ENCODE assay signal across 26 mouse cellular contexts in genomic region chr1:61316736-61317135, GRCm38 (mm10).
DNase-seq lines count a peak whose midpoint lies in the region; ATAC-seq and TF ChIP-seq lines count a peak whose summit lies in the region.
"Had no signal": no experiment of that assay in that cellular context is flagged by ENCODE, and none has a peak within 500 bp of the region (broad histone marks: within the 10 kb centered on the region; RNA-seq: fewer than 3 reads in every experiment).

No protein-coding gene starts in this region.

- no peak for TF ChIP-seq CTCF in heart, postnatal 0 days (IDR thresholded peaks at IDR 0.05; ENCODE audit: low read depth)

- 52% methylated on average over 2 of the region's 2 CpGs for WGBS in heart, postnatal 0 days
- WGBS in midbrain, embryonic 11.5 days = 77% methylated on average over 2 of the region's 2 CpGs
- WGBS in midbrain, embryonic 10.5 days = 84% methylated on average over 2 of the region's 2 CpGs

- intact Hi-C loops in heart, postnatal 14 days (cut with DNase I) = loop anchor here (5.0 kb wide), 1 partner anchor 56 kb away; no protein-coding TSS in a partner anchor
- intact Hi-C loops in heart, postnatal 25 days (cut with DNase I) = no loop called here

- 0 out of 2 replicates have a peak overlapping the region, but pooled peaks have one; percentile 1 for H3K27ac ChIP-seq in heart, postnatal 0 days (ENCODE audit: low read depth)
- no peak overlapping the region for H3K27ac ChIP-seq in midbrain, embryonic 11.5 days (ENCODE audit: low read depth, low read length)
- no peak overlapping the region for H3K27ac ChIP-seq in midbrain, embryonic 10.5 days (replicated peaks)
- H3K27ac ChIP-seq: embryonic facial prominence, embryonic 15.5 days; forebrain, embryonic 10.5 days; gastrocnemius, adult 2 months; heart, embryonic 13.5 days; hindbrain, embryonic 13.5 days; hindbrain, postnatal 0 days; intestine, embryonic 15.5 days had no signal

- H3K36me3 ChIP-seq in heart, postnatal 0 days (replicated peaks; ENCODE audit: control insufficient read depth, insufficient read depth, low read length) = no peaks in the 10 kb centered on the region
- H3K36me3 ChIP-seq in midbrain, embryonic 11.5 days (ENCODE audit: control insufficient read depth, insufficient read depth, low read length) = no peaks in the 10 kb centered on the region
- no peaks in the 10 kb centered on the region for H3K36me3 ChIP-seq in midbrain, embryonic 10.5 days
- H3K36me3 ChIP-seq: embryonic facial prominence, embryonic 15.5 days; forebrain, embryonic 10.5 days; heart, embryonic 13.5 days; hindbrain, embryonic 13.5 days; intestine, embryonic 15.5 days had no signal

- ATAC-seq in heart, postnatal 0 days (ENCODE audit: insufficient read depth, low read depth) = no peak
- ATAC-seq in midbrain, embryonic 11.5 days (ENCODE audit: low FRiP score) = no peak
- ATAC-seq: activated CD4-positive, CD25-positive, alpha-beta regulatory T cell, adult 4 months; forebrain, embryonic 14.5 days; hindbrain, postnatal 0 days; intestine, embryonic 15.5 days; Patski had no signal

- H3K9me3 ChIP-seq in heart, postnatal 0 days (replicated peaks; ENCODE audit: control insufficient read depth, low read length) = no peaks in the 10 kb centered on the region
- H3K9me3 ChIP-seq in midbrain, embryonic 11.5 days (ENCODE audit: control insufficient read depth, low read length) = no peaks in the 10 kb centered on the region
- no peaks in the 10 kb centered on the region for H3K9me3 ChIP-seq in midbrain, embryonic 10.5 days (replicated peaks)
- H3K9me3 ChIP-seq: embryonic facial prominence, embryonic 15.5 days; forebrain, embryonic 10.5 days; heart, embryonic 13.5 days; hindbrain, embryonic 13.5 days; intestine, embryonic 15.5 days had no signal

- no peak overlapping the region for H3K4me2 ChIP-seq in heart, postnatal 0 days (ENCODE audit: low read depth, low read length)
- no peak overlapping the region for H3K4me2 ChIP-seq in midbrain, embryonic 11.5 days
- H3K4me2 ChIP-seq: embryonic facial prominence, embryonic 15.5 days; heart, embryonic 13.5 days; hindbrain, embryonic 13.5 days; intestine, embryonic 15.5 days had no signal

- TF ChIP-seq EP300 in heart, postnatal 0 days (IDR thresholded peaks at IDR 0.05; ENCODE audit: low read depth) = no peak

- H3K27me3 ChIP-seq in heart, postnatal 0 days (ENCODE audit: control insufficient read depth, insufficient read depth, low read length) = no peaks in the 10 kb centered on the region
- H3K27me3 ChIP-seq in midbrain, embryonic 11.5 days (ENCODE audit: control insufficient read depth, insufficient read depth, low read length) = no peaks in the 10 kb centered on the region
- H3K27me3 ChIP-seq in midbrain, embryonic 10.5 days (ENCODE audit: low read depth, poor library complexity, severe bottlenecking) = peaks cover 6% of the 10 kb centered on the region; the same call in 1 of the 2 replicates
- H3K27me3 ChIP-seq: embryonic facial prominence, embryonic 15.5 days; heart, embryonic 13.5 days; intestine, embryonic 15.5 days had no signal

- no peaks in the 10 kb centered on the region for H3K4me1 ChIP-seq in heart, postnatal 0 days (ENCODE audit: control insufficient read depth, insufficient read depth)
- H3K4me1 ChIP-seq in midbrain, embryonic 11.5 days (ENCODE audit: control insufficient read depth, insufficient read depth, low read length) = no peaks in the 10 kb centered on the region
- peaks cover 10% of the 10 kb centered on the region for H3K4me1 ChIP-seq in midbrain, embryonic 10.5 days
- H3K4me1 ChIP-seq: heart, embryonic 13.5 days; intestine, embryonic 15.5 days had no signal

- H3K9ac ChIP-seq in heart, postnatal 0 days (replicated peaks; ENCODE audit: low read depth, low read length) = no peak overlapping the region
- no peak overlapping the region for H3K9ac ChIP-seq in midbrain, embryonic 11.5 days (ENCODE audit: low read length)
- H3K9ac ChIP-seq: embryonic facial prominence, embryonic 15.5 days; heart, embryonic 13.5 days; hindbrain, embryonic 13.5 days; intestine, embryonic 15.5 days had no signal

- peak; percentile 95 for DNase-seq in heart, adult 11 months
- no peak for DNase-seq in heart, postnatal 14 days
- no peak for DNase-seq in heart, postnatal 0 days (ENCODE audit: low spot score)
- DNase-seq in heart, postnatal 25 days (ENCODE audit: low spot score) = no peak
- DNase-seq in kidney, adult 9 months = peak; percentile 48
- no peak for DNase-seq in kidney, postnatal 4 days
- peak; percentile 31 for DNase-seq in midbrain, embryonic 11.5 days (ENCODE audit: low spot score, missing footprints)
- no peak for DNase-seq in midbrain, embryonic 10.5 days (ENCODE audit: low spot score)
- DNase-seq: adrenal gland, adult 8-10 months; adrenal gland, postnatal 36 days; cerebellum, adult 11 months; cerebellum, adult 8-10 months; cerebellum, postnatal 14 days; embryo, embryonic 11 days; gastrocnemius, adult 2 months; gastrocnemius, postnatal 25 days had no signal

- H3K4me3 ChIP-seq in heart, postnatal 0 days (ENCODE audit: low read depth, low read length) = no peak overlapping the region
- H3K4me3 ChIP-seq in midbrain, embryonic 11.5 days (ENCODE audit: low read depth, low read length) = no peak overlapping the region
- no peak overlapping the region for H3K4me3 ChIP-seq in midbrain, embryonic 10.5 days
- H3K4me3 ChIP-seq: embryonic facial prominence, embryonic 15.5 days; erythroblast, embryonic 14.5 days; forebrain, embryonic 10.5 days; gastrocnemius, adult 2 months; heart, embryonic 13.5 days; hindbrain, embryonic 13.5 days; intestine, embryonic 15.5 days had no signal

Comparison
In these comparisons a context has a peak if more than half of its experiments do, and no peak if none do; other contexts are left out.
1. DNase-seq: peak in heart, adult 11 months (single experiment), kidney, adult 9 months (single experiment) and midbrain, embryonic 11.5 days (single experiment); none in heart, postnatal 14 days (0 of 2), heart, postnatal 0 days (single experiment), heart, postnatal 25 days (single experiment), kidney, postnatal 4 days (0 of 2) and midbrain, embryonic 10.5 days (single experiment).